Mouse (Mus musculus): ENCODE data around the gene Acoxl.

- TF ChIP-seq GATA1 (IDR thresholded peaks at IDR 0.05; ENCODE audit: borderline replicate concordance, low read length) (no peak), FLI1 (IDR thresholded peaks at IDR 0.05; ENCODE audit: low read length) (no peak)
Measured at GRCm38 (mm10) chr2:128046454-128046853, 207.8 kb downstream of the Acoxl start.

All from megakaryocyte, embryonic 14.5 days (primary cell).